Mouse (Mus musculus) forebrain, embryonic 12.5 days (tissue): ENCODE results near the gene Tubb1. TPM values are rescaled to one million over a fixed set of nuclear protein-coding genes. Genes with fewer than 3 reads are reported as not detected.

ENCODE experiments used
- ATAC-seq: fragments of 200-750 bp; cut with Nextera tagmentation; 2 replicates; pipeline ENCODE4 v1.8.0; 2017; ENCODE audit warnings: moderate TSS enrichment; ENCODE audit not compliant: low FRiP score
- H3K27ac ChIP-seq: fragments of 300-500 bp; sonication (generic); 2 replicates; pipeline ENCODE4 v1.5.1; 2016; ENCODE audit warnings: mild to moderate bottlenecking
- H3K27me3 ChIP-seq: fragments of 300-500 bp; sonication (generic); 2 replicates; pipeline ENCODE4 v1.6.1; 2016; ENCODE audit warnings: mild to moderate bottlenecking
- H3K36me3 ChIP-seq: fragments of 300-500 bp; sonication (generic); replicated peaks from 2 replicates; pipeline ENCODE4 v1.6.1; 2016; ENCODE audit warnings: mild to moderate bottlenecking
- H3K4me1 ChIP-seq: fragments of 300-500 bp; sonication (generic); 2 replicates; pipeline ENCODE4 v1.6.1; 2016
- H3K4me2 ChIP-seq: fragments of 300-500 bp; sonication (generic); 2 replicates; pipeline ENCODE4 v1.6.1; 2016; ENCODE audit warnings: mild to moderate bottlenecking, moderate library complexity
- H3K4me3 ChIP-seq: fragments of 300-500 bp; sonication (generic); replicated peaks from 2 replicates; pipeline ENCODE4 v1.5.1; 2016; ENCODE audit warnings: mild to moderate bottlenecking
- H3K9ac ChIP-seq: fragments of 300-500 bp; sonication (generic); 2 replicates; pipeline ENCODE4 v1.6.1; 2016; ENCODE audit warnings: mild to moderate bottlenecking
- H3K9me3 ChIP-seq: fragments of 300-500 bp; sonication (generic); 2 replicates; pipeline ENCODE4 v1.6.1; 2016
- WGBS: fragments of 180-500 bp; shearing (Covaris S2); methylation state at CpG from one replicate; pipeline ENCODE4 v1.1.7; 2016; 5-methylcytosine and 5-hydroxymethylcytosine counted together
- polyA plus RNA-seq: library from polyadenylated mRNA; unstranded; fragments of >200 nt; fragmentation: Nextera tagmentation; extraction: Ambion mirVana; gene quantifications from 2 replicates; pipeline ENCODE4 v1.2.1, GENCODE M21; 2016

The Tubb1 gene
- polyA plus RNA-seq, 1 experiment from 2014 or later = 3.0 TPM

DNA sequence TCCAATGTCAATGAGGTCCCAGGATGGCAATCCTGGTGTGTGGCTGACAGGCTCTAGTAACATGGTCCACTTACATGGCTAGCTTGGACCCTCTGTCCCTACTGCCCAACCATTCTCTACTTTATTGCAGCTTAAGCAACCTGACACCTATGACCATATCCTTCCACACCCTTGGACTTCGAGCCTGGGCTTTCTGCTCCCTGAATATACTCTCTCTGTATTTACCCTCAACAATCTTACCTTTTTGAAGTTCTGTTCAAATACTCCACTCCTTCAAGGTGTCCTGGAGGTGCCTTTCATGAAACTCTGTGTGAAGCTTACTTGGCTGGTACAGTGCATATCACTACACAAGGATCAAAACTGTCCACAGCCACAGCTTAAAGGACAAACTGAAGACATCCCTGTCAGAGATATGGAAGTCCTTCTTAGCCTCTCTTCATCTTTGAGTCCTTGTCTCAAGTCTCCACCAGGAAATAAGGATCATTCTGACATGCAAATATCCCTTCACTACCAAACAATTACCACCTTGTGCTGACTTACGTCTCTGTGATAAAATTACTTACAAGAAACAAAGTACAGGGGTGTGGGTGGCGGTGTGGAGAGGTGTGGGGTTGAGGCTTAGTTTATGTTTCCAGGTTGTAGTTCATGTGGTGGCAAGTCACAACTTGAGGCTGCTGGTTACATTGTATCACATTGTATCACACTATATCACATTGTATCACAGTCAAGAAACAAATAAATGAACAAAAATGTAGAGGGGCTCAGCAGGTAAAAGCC lies 27.2 kb downstream of the Tubb1 start:
- no peak overlapping the region for H3K4me3 ChIP-seq
- ATAC-seq = no peak
- H3K27ac ChIP-seq = no peak overlapping the region
- WGBS = 88% methylated on average over 3 of the region's 3 CpGs
- no peaks in the 10 kb centered on the region for H3K36me3 ChIP-seq
- peaks cover 5% of the 10 kb centered on the region for H3K4me1 ChIP-seq
- no peaks in the 10 kb centered on the region for H3K9me3 ChIP-seq
- no peaks in the 10 kb centered on the region for H3K27me3 ChIP-seq
- no peak overlapping the region for H3K4me2 ChIP-seq
- H3K9ac ChIP-seq = no peak overlapping the region

- Histone ChIP-seq H3K4me2 (no peak overlapping the region), H3K9ac (no peak overlapping the region), H3K9me3 (no peaks in the 10 kb centered on the region), H3K27ac (no peak overlapping the region), H3K4me1 (no peaks in the 10 kb centered on the region), H3K36me3 (no peaks in the 10 kb centered on the region), H3K27me3 (no peaks in the 10 kb centered on the region), H3K4me3 (no peak overlapping the region)
- no peak for ATAC-seq
- 68% methylated on average over 5 of the region's 5 CpGs for WGBS
Measured at GRCm38 (mm10) chr2:174478746-174479145, 28.3 kb downstream of the Tubb1 start.

DNA sequence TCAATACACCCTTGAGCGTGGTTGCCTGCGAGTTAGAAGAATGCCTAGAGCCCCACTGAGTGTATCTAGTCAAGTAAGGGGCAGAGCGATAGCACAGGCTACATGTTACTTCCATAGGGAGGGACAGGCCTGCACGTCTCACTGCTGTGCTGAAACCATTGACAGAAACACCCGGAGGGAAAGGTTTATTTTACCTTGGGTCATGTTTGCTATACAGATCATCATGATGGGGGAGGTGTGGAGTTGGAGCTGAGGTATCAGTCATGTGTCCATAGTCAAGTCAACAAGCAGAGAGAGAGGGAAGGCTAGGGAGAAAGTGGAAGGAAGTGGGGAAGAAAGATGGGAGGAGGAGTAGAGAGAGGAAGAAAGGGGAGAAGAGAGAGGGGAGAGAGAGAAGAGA lies 36.5 kb downstream of the Tubb1 start:
- no peak for ATAC-seq
- Histone ChIP-seq H3K4me1 (no peaks in the 10 kb centered on the region), H3K9ac (no peak overlapping the region), H3K27me3 (no peaks in the 10 kb centered on the region), H3K27ac (no peak overlapping the region), H3K4me2 (no peak overlapping the region), H3K9me3 (no peaks in the 10 kb centered on the region), H3K4me3 (no peak overlapping the region), H3K36me3 (no peaks in the 10 kb centered on the region)
- WGBS = 86% methylated on average over 5 of the region's 5 CpGs

DNA sequence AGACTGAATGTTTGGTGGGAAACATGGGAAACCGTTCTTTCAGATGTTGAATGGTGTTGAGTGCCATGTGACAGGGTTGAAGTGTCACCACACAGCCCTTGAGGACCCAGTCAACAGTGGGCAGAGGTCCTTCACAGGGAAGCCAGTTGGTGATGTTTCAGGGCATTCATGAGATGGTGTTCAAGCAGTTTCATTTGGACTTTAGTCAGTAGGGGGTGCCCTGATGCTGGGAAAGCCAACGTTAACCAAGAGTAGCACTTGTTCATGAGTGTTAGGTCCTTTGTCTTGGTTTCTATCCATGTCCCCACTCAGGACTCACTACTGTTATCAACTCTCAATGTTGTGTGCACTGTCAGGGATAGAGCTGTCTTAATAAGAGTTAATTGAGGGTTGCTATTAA lies 42.4 kb downstream of the Tubb1 start:
- 60% methylated on average over 2 of the region's 2 CpGs for whole genome bisulfite sequencing

GRCm38 (mm10) chr2:174500814-174501503 lies 50.5 kb downstream of the Tubb1 start:
- no peak overlapping the region for H3K4me2 ChIP-seq
- no peaks in the 10 kb centered on the region for H3K36me3 ChIP-seq
- H3K4me3 ChIP-seq = no peak overlapping the region
- no peak overlapping the region for H3K9ac ChIP-seq
- H3K27ac ChIP-seq = 0 out of 2 replicates have a peak overlapping the region, but pooled peaks have one; percentile 3
- H3K27me3 ChIP-seq = no peaks in the 10 kb centered on the region
- H3K4me1 ChIP-seq = peaks cover 3% of the 10 kb centered on the region; the same call in 1 of the 2 replicates
- H3K9me3 ChIP-seq = no peaks in the 10 kb centered on the region
- WGBS = 75% methylated on average over 14 of the region's 14 CpGs
- peak; percentile 84 for ATAC-seq

More for the DNA sequence above, 42.4 kb downstream of the Tubb1 start:
- Histone ChIP-seq H3K4me2 (no peak overlapping the region), H3K9me3 (no peaks in the 10 kb centered on the region), H3K9ac (no peak overlapping the region), H3K27ac (no peak overlapping the region), H3K4me3 (no peak overlapping the region), H3K36me3 (no peaks in the 10 kb centered on the region), H3K4me1 (no peaks in the 10 kb centered on the region), H3K27me3 (no peaks in the 10 kb centered on the region)
- ATAC-seq = no peak

DNA sequence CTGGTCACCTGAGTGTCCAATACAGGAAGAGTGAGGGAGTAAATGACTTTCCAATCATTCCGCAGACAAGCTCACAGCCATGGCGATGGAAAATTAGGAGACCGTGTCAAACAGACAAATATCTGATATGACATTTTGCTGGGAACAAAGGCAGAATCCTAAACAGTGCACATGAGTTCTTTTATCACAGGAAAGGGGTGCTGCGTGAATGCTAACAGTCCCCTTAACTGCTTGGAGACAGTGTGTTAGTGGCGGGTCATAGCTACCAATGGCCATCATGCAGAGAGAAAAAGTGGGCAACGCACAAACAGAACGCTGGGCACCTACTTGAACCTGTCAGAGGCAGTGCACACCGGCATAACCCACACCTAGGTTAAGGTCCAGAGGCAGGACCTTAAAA lies 51.0 kb downstream of the Tubb1 start:
- Histone ChIP-seq H3K4me3 (no peak overlapping the region), H3K4me1 (peaks cover 3% of the 10 kb centered on the region; the same call in 1 of the 2 replicates), H3K27ac (no peak overlapping the region), H3K36me3 (no peaks in the 10 kb centered on the region), H3K9me3 (no peaks in the 10 kb centered on the region), H3K9ac (no peak overlapping the region), H3K4me2 (no peak overlapping the region), H3K27me3 (no peaks in the 10 kb centered on the region)
- WGBS = 82% methylated on average over 8 of the region's 8 CpGs
- ATAC-seq = peak; percentile 30; the same call in 1 of the 2 replicates

- Histone ChIP-seq H3K9ac (no peak overlapping the region), H3K4me1 (peaks cover 3% of the 10 kb centered on the region; the same call in 1 of the 2 replicates), H3K27me3 (no peaks in the 10 kb centered on the region), H3K36me3 (no peaks in the 10 kb centered on the region), H3K27ac (no peak overlapping the region), H3K9me3 (no peaks in the 10 kb centered on the region), H3K4me2 (no peak overlapping the region), H3K4me3 (no peak overlapping the region)
- 46% methylated on average over 5 of the region's 5 CpGs for WGBS
- ATAC-seq = peak; percentile 39; the same call in 1 of the 2 replicates
Measured at GRCm38 (mm10) chr2:174502321-174502720, 51.8 kb downstream of the Tubb1 start.

DNA sequence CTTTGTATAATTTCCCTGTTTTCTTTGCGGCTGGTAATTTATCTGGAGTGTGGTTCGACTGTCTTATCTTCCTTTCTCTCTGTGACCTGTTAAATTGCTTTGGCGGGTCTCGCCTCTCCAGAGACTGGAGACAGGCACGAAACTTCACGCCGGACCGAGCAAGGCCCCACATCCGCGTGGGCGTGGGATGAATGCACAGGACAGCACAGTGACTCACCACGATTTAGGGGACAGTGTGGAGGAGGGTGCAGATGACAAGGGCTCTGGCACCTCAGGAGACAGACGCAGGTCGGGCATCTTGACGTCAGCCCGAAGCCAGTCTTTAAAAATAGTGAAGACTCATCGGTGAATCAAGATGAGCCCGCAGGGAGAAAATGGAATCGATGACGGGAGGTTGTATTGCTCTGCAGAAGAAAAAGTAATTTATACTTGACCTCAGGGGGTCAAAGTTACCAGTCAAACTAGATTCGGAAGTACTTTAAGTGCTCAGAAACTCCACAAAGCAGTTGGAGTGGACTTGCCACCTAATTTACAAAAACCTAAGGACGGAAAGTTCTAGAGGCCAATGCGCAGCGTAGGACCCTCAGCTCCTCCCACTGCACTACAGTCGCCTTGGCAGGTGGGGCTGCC lies 52.5 kb downstream of the Tubb1 start:
- ATAC-seq = no peak
- Histone ChIP-seq H3K4me3 (no peak overlapping the region), H3K9ac (no peak overlapping the region), H3K27ac (no peak overlapping the region), H3K4me1 (peaks cover 3% of the 10 kb centered on the region; the same call in 1 of the 2 replicates), H3K4me2 (no peak overlapping the region), H3K36me3 (no peaks in the 10 kb centered on the region), H3K27me3 (no peaks in the 10 kb centered on the region), H3K9me3 (no peaks in the 10 kb centered on the region)
- 82% methylated on average over 25 of the region's 25 CpGs for WGBS

Other genes with a start within 250 kb of the Tubb1 start
- 1,283 and 1,309 TPM in 2 replicates for gene Gnas, start 166.4 kb upstream of the Tubb1 start, polyA plus RNA-seq
- gene Gm20721, start 104.0 kb upstream of the Tubb1 start, polyA plus RNA-seq = 7.1 and 7.5 TPM in 2 replicates
- 153 and 167 TPM in 2 replicates for gene Nelfcd, start 34.9 kb upstream of the Tubb1 start, polyA plus RNA-seq
- 63.5 and 66.0 TPM in 2 replicates for gene Ctsz, start 11.7 kb upstream of the Tubb1 start, polyA plus RNA-seq
- 735 and 766 TPM in 2 replicates for gene Atp5e, start 13.4 kb downstream of the Tubb1 start, polyA plus RNA-seq
- 114 TPM in 2 replicates for gene Prelid3b, start 22.4 kb downstream of the Tubb1 start, polyA plus RNA-seq
- not detected in 2 replicates for gene Zfp831, start 192.8 kb downstream of the Tubb1 start, polyA plus RNA-seq